Mouse (Mus musculus): Measurements from ENCODE around the gene Dclk1. TPM values are rescaled to one million over a fixed set of nuclear protein-coding genes. Genes with fewer than 3 reads are reported as not detected.

The Dclk1 gene
- polyA plus RNA-seq, 1 experiment from 2014 or later, result 0.01 TPM

GRCm38 (mm10) chr3:55242422-55243055, 375 bp downstream of the Dclk1 start:
- Histone ChIP-seq H3K4me3 (ENCODE audit: inconsistent target) (no peak overlapping the region), H3K27ac (no peak overlapping the region), H3K79me2 (ENCODE audit: inconsistent target) (no peaks in the 10 kb centered on the region)

GRCm38 (mm10) chr3:55243056-55243471, 900 bp downstream of the Dclk1 start:
- Histone ChIP-seq H3K79me2 (ENCODE audit: inconsistent target) (no peaks in the 10 kb centered on the region), H3K36me3 (ENCODE audit: inconsistent target) (no peaks in the 10 kb centered on the region), H3K27ac (no peak overlapping the region), H3K4me3 (ENCODE audit: inconsistent target) (no peak overlapping the region)
- WGBS (ENCODE audit: missing documents), result 10% methylated on average over 8 of the region's 8 CpGs

More at GRCm38 (mm10) chr3:55242422-55243055, 375 bp downstream of the Dclk1 start:
- H3K36me3 ChIP-seq (ENCODE audit: inconsistent target), result no peaks in the 10 kb centered on the region
- WGBS (ENCODE audit: missing documents), result 5% methylated on average over 45 of the region's 45 CpGs

GRCm38 (mm10) chr3:55244087-55244486, 1.9 kb downstream of the Dclk1 start:
- WGBS (ENCODE audit: missing documents), result 72% methylated on average over 6 of the region's 6 CpGs
- Histone ChIP-seq H3K27ac (no peak overlapping the region), H3K79me2 (ENCODE audit: inconsistent target) (no peaks in the 10 kb centered on the region), H3K36me3 (ENCODE audit: inconsistent target) (no peaks in the 10 kb centered on the region), H3K4me3 (ENCODE audit: inconsistent target) (no peak overlapping the region)

GRCm38 (mm10) chr3:55246618-55247272, 4.6 kb downstream of the Dclk1 start:
- Histone ChIP-seq H3K4me3 (ENCODE audit: inconsistent target) (no peak overlapping the region), H3K36me3 (ENCODE audit: inconsistent target) (no peaks in the 10 kb centered on the region), H3K79me2 (ENCODE audit: inconsistent target) (no peaks in the 10 kb centered on the region), H3K27ac (no peak overlapping the region)
- WGBS (ENCODE audit: missing documents), result 81% methylated on average over 12 of the region's 12 CpGs

GRCm38 (mm10) chr3:55248048-55248447, 5.9 kb downstream of the Dclk1 start:
- 92% methylated on average over 3 of the region's 3 CpGs for WGBS (ENCODE audit: missing documents)
- Histone ChIP-seq H3K36me3 (ENCODE audit: inconsistent target) (no peaks in the 10 kb centered on the region), H3K79me2 (ENCODE audit: inconsistent target) (no peaks in the 10 kb centered on the region), H3K4me3 (ENCODE audit: inconsistent target) (no peak overlapping the region), H3K27ac (no peak overlapping the region)

- no peak overlapping the region for H3K27ac ChIP-seq
- WGBS (ENCODE audit: missing documents), result 91% methylated on average over 6 of the region's 6 CpGs
- no peaks in the 10 kb centered on the region for H3K79me2 ChIP-seq (ENCODE audit: inconsistent target)
- no peak overlapping the region for H3K4me3 ChIP-seq (ENCODE audit: inconsistent target)
- H3K36me3 ChIP-seq (ENCODE audit: inconsistent target), result no peaks in the 10 kb centered on the region
These were observed 6.3 kb downstream of the Dclk1 start for GRCm38 (mm10) chr3:55248508-55248907.

GRCm38 (mm10) chr3:55250631-55251030, 8.5 kb downstream of the Dclk1 start:
- Histone ChIP-seq H3K36me3 (ENCODE audit: inconsistent target) (no peaks in the 10 kb centered on the region), H3K79me2 (ENCODE audit: inconsistent target) (no peaks in the 10 kb centered on the region), H3K27ac (no peak overlapping the region), H3K4me3 (ENCODE audit: inconsistent target) (no peak overlapping the region)
- WGBS (ENCODE audit: missing documents), result 83% methylated on average over 2 of the region's 2 CpGs

GRCm38 (mm10) chr3:55260139-55260538, 18.0 kb downstream of the Dclk1 start:
- 23% methylated on average over 7 of the region's 7 CpGs for WGBS (ENCODE audit: missing documents)
- Histone ChIP-seq H3K79me2 (ENCODE audit: inconsistent target) (no peaks in the 10 kb centered on the region), H3K36me3 (ENCODE audit: inconsistent target) (no peaks in the 10 kb centered on the region), H3K4me3 (ENCODE audit: inconsistent target) (no peak overlapping the region), H3K27ac (no peak overlapping the region)

- Histone ChIP-seq H3K27ac (no peak overlapping the region), H3K79me2 (ENCODE audit: inconsistent target) (no peaks in the 10 kb centered on the region), H3K36me3 (ENCODE audit: inconsistent target) (no peaks in the 10 kb centered on the region), H3K4me3 (ENCODE audit: inconsistent target) (no peak overlapping the region)
- 87% methylated on average over 5 of the region's 5 CpGs for WGBS (ENCODE audit: missing documents)
These were observed 23.9 kb downstream of the Dclk1 start for GRCm38 (mm10) chr3:55266091-55266490.

GRCm38 (mm10) chr3:55269802-55270201, 27.6 kb downstream of the Dclk1 start:
- 86% methylated on average over 4 of the region's 4 CpGs for WGBS (ENCODE audit: missing documents)
- Histone ChIP-seq H3K4me3 (ENCODE audit: inconsistent target) (no peak overlapping the region), H3K27ac (no peak overlapping the region), H3K79me2 (ENCODE audit: inconsistent target) (no peaks in the 10 kb centered on the region), H3K36me3 (ENCODE audit: inconsistent target) (no peaks in the 10 kb centered on the region)

GRCm38 (mm10) chr3:55270345-55270744, 28.2 kb downstream of the Dclk1 start:
- WGBS (ENCODE audit: missing documents), result 78% methylated on average over 3 of the region's 3 CpGs
- H3K4me3 ChIP-seq (ENCODE audit: inconsistent target), result no peak overlapping the region
- no peaks in the 10 kb centered on the region for H3K79me2 ChIP-seq (ENCODE audit: inconsistent target)
- no peaks in the 10 kb centered on the region for H3K36me3 ChIP-seq (ENCODE audit: inconsistent target)
- H3K27ac ChIP-seq, result no peak overlapping the region

GRCm38 (mm10) chr3:55270920-55271319, 28.8 kb downstream of the Dclk1 start:
- Histone ChIP-seq H3K79me2 (ENCODE audit: inconsistent target) (no peaks in the 10 kb centered on the region), H3K27ac (no peak overlapping the region), H3K36me3 (ENCODE audit: inconsistent target) (no peaks in the 10 kb centered on the region), H3K4me3 (ENCODE audit: inconsistent target) (no peak overlapping the region)
- 90% methylated on average over 5 of the region's 5 CpGs for WGBS (ENCODE audit: missing documents)

- H3K27ac ChIP-seq, result no peak overlapping the region
- no peaks in the 10 kb centered on the region for H3K79me2 ChIP-seq (ENCODE audit: inconsistent target)
- no peaks in the 10 kb centered on the region for H3K36me3 ChIP-seq (ENCODE audit: inconsistent target)
- no peak overlapping the region for H3K4me3 ChIP-seq (ENCODE audit: inconsistent target)
- 74% methylated on average over 6 of the region's 6 CpGs for WGBS (ENCODE audit: missing documents)
These were observed 30.4 kb downstream of the Dclk1 start for GRCm38 (mm10) chr3:55272536-55272935.

GRCm38 (mm10) chr3:55276446-55276845, 34.3 kb downstream of the Dclk1 start:
- no peaks in the 10 kb centered on the region for H3K79me2 ChIP-seq (ENCODE audit: inconsistent target)
- no peak overlapping the region for H3K4me3 ChIP-seq (ENCODE audit: inconsistent target)
- no peaks in the 10 kb centered on the region for H3K36me3 ChIP-seq (ENCODE audit: inconsistent target)
- 87% methylated on average over 3 of the region's 3 CpGs for WGBS (ENCODE audit: missing documents)
- H3K27ac ChIP-seq, result no peak overlapping the region

GRCm38 (mm10) chr3:55276851-55277250, 34.7 kb downstream of the Dclk1 start:
- Histone ChIP-seq H3K79me2 (ENCODE audit: inconsistent target) (no peaks in the 10 kb centered on the region), H3K36me3 (ENCODE audit: inconsistent target) (no peaks in the 10 kb centered on the region), H3K27ac (no peak overlapping the region), H3K4me3 (ENCODE audit: inconsistent target) (no peak overlapping the region)
- WGBS (ENCODE audit: missing documents), result 100% methylated on average over 1 of the region's 1 CpGs
